Mouse (Mus musculus): ENCODE measurements at regions not wholly inside any gene's neighbourhood (a gene's known extent, or its start where the extent isn't known, plus 50 kb on each side); places are given as distances from the start of the nearest gene placed in this dataset.

DNA sequence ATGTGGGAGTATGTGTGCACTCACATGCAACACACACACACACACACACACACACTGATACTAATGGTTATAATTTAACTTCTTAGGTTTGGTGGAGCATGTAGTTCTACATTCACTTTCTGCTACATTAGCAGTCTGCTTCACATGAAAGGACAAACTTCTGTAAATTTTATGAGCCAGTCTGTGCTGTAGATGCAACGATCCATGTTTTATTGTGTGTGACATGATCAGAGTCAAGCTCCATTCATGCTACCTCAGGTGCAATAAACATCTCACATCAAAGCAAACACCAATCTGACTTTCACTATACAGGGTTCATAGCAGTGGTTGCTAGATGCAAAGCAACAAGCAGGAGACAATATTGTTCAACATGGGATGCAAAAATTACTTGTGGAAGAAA lies 235.5 kb downstream of the Fat4 start:
- TF ChIP-seq CTCF (IDR thresholded peaks at IDR 0.05; ENCODE audit: extremely low read depth, insufficient read depth, insufficient read length, insufficient replicate concordance) (no peak), POLR2A (IDR thresholded peaks at IDR 0.05; ENCODE audit: low read depth, low read length) (no peak)

Data from spleen, adult 2 months (tissue).